Mouse (Mus musculus): ENCODE measurements around the gene Pfdn4.

Gene Pfdn4

DNA sequence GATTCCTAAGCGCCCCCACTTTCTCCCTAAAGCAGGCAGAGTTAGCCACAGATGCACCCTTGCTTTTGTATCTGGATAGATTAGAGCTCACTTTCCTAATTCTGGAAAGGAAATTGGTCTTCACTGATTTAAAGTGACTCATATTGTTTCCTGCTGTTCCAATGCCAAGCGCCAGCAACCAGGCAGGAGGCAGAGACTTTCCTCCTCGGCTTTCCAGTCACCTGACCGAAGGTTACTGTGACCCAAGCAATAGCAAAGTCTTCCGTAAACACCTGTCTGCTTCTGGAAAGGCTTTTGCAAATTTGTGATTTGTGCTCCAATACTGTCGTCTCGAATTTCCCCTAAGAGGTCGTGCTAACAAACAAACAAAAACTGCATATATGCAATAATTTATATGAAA is 1.8 kb downstream of the Pfdn4 start:
- in situ Hi-C loops (cut with MboI) = no loop called here

DNA sequence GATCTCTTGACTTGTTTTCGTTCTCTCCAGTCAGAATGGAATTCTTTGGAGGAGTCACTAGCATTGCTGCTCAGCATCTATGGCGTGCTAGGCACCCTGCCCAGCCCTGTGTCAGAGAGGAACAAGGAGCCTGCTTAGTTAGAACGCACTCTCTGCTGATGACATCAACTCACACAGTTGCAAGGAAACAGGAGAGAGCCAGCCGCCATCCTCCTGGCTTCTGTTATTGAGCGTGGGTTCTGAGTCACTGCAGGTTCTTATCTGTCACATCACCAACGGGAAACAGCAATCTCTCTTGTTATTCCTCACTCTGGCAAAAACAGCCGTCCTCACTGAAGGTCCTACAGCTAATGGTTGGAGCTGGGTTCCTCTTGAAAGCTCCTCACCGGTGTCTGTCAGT is 7.1 kb downstream of the Pfdn4 start:
- in situ Hi-C loops (cut with MboI) = no loop called here

DNA sequence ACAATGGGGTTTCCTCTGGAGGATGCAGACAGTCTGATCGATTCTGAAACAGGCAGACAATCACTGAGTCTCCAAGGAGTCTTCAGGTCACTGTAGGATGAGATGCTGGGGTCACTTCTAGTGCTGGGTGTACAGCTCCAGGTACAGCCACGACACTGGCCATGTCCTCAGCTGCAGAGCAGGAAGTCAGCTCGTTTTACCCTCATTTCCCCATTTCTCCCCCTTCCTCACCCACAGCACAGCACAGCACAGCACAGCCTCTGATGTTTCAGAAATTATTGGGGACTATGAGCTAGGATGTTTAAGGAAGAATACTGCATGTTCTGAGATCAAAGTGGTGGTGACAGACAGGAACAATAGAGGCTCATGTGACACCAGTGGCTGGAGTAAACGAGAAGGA is 7.8 kb downstream of the Pfdn4 start:
- in situ Hi-C loops (cut with MboI) = no loop called here

DNA sequence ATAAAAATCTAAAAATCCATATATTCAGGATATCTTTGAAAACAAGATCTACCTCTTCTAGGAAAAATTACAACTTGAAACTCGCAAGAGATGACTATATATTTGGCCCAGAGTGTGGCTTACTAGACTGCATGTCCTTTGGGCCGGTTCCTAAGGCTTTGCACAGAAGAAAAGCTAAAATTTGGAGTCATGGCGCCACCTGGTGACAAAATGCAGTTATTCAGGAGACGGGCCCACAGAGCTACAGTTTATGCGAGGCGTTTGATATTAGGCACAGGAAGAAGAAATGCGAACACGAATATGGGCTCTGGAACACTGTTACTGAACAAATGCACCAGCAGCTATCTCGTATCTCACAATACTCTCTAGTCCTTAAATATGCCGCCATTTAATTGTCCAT is 11.5 kb downstream of the Pfdn4 start:
- in situ Hi-C loops (cut with MboI) = no loop called here

DNA sequence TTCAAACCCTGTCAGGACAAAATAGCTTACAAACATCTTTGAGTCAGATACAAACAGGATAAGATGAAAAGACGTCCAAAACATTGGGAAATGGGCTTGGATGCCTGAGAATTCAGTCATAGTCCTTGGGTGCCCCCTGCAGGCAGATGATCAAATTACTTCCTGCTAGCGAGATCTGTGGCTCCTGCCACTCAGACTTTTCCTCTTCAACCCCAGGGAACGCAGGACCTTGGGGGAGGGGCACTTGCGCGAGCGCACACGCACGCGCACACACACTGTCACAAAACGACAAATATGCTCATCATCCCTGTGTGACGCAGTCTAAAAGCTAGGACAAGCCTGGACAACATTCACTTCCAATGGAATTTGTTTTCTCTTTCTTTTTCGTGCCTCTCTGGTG is 12.6 kb downstream of the Pfdn4 start:
- in situ Hi-C loops (cut with MboI) = no loop called here

DNA sequence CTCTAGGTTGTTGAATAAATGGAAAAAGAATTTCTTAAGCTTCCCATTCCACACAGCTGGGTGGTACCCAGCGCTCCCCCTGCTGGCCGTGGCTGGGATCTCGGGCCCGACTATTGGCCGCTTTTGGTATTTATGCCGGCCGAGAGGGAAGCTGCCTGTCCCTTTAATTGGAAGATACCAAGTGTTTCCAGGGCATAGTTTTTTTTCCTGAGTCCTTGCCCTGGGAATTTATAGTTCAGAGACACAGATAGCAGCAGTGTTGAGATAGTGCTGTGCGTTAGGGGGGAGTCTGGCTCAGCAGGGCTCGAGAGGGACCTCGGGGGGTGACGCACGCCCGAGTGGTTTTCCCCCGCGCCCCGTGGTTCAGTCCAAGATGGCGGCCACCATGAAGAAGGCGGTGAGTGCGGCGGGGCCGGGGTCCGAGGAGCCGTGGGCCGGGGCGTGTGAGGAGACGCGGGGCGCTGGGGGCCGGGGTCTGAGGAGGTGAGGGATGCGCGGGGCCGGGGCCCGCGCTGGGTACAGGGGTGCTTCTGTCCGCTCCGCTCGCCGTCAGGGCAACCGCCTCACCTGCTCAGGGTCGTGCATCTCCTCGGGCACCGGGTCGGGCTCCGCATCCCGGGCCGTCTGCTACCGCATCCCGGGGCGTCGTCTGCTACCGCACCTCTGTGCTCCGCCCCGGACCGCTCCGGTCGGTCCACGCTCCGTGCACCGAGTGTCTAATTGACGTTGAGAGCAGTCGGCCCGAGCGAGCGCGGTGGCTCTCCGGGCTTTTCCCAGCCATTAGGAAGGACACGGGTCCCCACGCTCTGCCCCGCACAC is 15.1 kb downstream of the Pfdn4 start:
- in situ Hi-C loops (cut with MboI) = no loop called here

DNA sequence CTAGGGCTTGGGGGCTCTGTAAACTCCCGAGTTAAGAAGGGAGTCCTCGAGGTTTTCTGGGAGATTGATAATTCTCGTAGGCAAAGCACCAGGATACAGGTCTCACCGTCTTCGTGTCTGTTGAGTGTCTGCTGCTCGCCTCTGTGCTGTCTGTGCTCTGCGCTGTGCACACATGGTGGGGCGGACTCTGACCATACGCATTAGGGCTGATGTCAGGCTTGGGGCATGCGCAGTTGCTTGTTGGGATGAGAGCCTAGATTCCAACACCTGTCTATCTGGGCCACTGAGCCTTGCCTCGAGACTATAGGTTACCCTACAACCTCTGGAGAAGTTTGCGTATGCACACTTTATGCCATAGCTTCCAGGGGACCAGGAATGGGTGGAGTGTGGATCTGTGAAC is 17.5 kb downstream of the Pfdn4 start:
- in situ Hi-C loops (cut with MboI) = no loop called here

DNA sequence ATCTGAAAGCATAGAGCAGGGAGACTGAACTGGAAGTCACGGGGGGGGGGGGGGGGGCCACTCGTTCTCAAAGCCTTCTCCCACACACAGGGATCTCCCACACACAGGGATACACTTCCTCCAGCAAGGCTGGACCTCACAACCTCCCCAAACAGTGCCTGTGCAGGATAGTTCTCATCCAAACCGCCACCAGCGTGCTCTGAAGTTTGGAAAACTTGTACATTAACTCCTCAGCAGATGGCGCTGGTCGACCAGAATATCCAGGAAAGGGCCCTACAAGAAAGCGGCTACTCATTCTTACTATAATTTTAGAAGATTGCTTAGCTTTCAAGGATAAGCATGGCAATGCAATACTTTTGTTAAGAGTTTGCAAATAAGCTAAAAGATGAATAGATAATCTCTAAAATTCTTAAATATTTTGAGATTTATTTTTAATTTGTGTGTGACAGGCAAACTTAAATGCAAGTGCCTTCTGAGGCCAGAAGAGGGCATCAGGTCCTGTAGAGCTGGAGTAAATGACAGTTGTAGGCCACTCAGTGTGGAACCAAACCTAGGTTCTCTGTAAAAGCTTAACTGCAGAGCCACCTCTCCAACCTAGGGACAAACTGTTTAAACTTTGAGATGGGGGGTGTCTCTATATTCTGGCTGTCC is 24.2 kb downstream of the Pfdn4 start:
- in situ Hi-C loops (cut with MboI) = no loop called here

DNA sequence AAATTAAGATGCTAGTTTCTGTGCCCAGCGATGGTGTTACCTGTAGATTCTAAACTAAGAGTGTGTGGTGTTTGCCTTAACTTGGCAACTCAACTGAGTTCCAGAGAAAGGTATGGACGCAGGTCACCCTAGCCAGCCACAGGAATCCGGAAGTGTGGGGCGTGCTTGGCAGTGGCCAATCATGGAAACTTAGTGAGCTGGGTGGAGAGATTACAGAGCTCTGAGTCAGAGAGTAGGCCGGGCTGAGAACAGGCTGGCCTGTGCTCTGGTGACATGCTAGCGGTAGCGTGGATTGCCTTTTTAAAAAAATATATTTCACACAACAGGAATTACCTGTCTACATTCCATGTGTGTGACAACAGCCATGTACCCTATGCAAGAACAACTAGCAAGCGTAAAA is 30.3 kb downstream of the Pfdn4 start:
- in situ Hi-C loops (cut with MboI) = no loop called here

DNA sequence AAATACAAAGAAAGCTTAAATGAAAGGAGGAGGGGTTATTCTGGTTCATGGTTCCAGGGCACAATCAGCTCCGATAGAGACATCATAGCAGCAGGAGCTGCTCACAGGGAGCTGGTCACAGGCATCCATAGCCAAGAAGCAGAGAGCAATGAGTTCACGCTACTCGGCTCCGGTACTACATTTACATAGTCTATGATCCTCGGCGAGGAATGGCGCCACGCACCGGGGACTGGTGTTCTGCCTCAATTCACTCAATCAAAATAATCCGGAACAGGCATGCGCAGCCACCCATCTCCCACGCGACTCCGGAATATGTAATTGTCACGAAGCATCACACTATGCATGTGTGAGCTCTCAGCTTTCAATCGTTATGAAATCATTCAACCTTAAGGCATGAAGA is 31.8 kb downstream of the Pfdn4 start:
- in situ Hi-C loops (cut with MboI) = no loop called here

DNA sequence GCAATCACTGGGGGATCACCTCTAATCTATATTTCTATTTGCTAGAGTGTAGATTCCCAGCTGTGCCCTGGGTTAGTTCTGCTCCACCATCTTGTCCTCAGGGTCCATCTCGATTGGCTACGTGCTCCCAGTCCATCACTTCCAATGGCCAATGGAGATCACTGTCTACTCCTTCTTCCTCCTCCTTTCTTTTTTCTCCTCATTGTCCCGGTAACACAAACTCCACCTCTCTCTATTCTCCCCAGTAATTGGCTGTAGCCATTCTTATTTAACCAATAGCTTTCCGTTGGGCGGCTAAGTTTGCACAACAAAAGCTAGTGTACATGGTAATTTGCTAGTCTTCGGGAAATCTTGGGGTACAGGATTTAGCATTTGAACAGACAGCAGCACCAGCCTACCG is 33.5 kb downstream of the Pfdn4 start:
- in situ Hi-C loops (cut with MboI) = no loop called here

DNA sequence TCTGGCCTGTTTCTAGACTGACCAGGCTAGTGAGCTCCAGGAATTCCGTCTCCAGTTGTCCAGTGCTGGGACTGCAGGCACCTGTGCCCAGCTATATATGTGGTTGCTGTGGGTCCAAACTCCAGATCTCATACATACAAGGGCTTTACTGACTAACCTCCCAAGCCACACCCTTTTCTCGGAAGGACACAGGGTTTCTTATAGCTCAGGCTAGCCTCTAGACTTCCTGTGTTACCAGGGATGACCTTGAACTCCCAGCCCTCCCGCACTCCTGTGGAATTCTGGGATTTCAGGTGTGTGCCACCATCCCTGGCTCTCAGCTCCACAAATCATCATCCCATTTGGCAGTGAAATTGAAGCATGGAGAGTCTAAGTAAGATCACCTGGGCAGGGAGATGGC is 34.0 kb downstream of the Pfdn4 start:
- in situ Hi-C loops (cut with MboI) = no loop called here

DNA sequence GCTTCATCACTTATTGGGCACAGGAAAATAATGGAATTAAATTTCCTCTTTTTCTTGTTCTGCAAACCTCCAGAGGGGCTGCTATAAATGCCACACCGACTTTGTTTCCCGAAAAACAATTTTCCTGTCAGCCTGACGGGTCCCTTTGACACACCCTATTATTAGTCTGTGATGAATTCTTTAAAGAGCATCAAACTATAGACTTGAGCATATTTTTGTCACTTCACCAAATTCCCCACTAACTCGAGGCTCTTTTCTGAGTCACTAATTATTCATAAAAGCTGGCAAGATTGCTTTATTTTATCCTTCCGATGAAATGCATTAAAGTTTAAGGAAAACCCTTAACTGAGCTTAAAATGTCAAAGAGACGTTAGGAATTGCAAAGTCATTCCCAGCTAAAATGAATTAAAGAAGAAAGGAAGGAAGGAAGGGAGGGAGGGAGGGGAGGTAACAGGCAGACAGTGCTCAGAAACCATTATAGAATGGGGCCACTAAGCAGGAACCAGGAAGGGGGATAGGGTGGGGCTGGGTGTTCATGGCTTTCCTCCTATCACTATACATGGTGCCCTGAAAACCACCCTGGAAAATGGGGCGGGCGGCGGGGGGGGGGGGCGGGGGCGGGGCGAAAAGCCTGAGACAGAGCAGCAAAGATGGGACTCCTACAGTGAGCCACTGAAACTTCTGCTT is 38.0 kb downstream of the Pfdn4 start:
- in situ Hi-C loops (cut with MboI) = no loop called here

DNA sequence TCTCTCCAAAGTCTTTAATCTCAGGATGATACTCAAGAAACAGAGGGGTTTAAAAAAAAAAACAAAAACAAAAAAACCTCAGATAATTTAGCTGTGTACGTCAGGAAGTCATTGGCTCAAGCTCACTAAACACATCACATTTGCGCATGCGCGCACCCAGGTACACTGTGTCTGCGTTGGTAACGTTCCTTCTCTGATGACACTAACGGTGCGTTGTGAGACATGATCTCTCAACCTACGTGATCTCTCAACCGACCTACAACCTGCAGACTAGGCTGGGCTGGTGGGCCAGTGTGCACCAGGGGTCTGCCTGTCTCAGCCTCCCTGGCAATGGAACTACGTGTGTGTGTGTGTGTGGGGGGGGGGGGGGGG is 38.6 kb downstream of the Pfdn4 start:
- in situ Hi-C loops (cut with MboI) = no loop called here

DNA sequence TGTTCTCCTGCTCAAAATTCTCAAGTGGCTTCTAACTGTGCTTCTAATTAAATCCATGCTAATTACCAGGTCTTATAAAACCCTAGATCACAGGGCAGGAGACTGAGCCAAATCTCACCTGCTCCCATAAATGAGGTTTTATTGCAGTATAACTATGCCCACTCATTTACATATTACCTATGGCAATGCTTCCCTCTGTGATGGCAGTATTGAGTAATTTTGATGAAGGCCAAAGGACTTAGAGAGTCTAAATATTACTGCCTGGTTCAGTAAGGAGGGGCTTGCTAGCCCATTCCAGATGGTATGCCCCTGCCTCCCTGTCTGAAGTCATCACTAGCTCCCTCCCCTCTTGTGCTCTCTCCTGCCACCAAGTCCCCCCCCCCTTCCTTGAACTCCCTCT is 39.6 kb downstream of the Pfdn4 start:
- in situ Hi-C loops (cut with MboI) = no loop called here

DNA sequence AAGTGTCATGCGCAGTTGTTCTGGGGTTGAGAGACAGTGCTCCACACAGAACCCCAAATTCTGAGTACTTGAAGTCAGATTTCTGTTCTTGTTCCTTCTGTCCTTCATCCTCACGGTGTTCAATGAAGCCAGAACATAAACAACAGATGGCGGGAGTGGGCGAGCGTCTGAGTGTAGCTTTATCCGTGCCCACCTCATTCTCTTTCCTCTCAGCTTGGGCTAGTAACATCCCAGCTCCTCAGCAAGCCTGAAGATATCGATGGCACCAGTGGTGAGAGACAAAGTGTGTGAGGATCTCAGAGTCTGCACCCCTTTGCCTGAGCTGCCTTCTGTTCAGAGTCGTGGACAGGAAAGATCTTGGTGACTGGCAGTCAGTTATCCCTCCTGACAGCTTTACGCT is 43.0 kb downstream of the Pfdn4 start:
- in situ Hi-C loops (cut with MboI) = no loop called here

DNA sequence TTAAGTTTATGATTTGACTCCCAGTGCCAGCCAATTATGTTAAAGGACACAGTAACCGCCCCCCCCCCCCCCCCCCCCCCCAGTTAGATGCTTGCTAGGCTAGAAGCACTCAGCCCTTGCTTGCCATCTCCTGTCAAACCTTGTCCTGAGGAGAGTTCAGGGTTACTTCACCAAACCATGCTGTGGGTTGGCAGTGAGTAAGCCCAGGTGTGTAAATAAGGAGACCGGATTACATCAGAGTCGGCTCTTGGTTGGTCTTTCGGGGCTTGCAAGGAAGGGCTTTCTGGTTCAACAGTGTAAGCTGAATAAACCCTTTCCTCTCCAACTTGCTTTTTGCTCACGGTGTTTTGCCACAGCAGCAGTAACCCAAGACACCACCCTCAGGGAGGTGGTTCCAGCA is 47.4 kb downstream of the Pfdn4 start:
- in situ Hi-C loops (cut with MboI) = no loop called here

DNA sequence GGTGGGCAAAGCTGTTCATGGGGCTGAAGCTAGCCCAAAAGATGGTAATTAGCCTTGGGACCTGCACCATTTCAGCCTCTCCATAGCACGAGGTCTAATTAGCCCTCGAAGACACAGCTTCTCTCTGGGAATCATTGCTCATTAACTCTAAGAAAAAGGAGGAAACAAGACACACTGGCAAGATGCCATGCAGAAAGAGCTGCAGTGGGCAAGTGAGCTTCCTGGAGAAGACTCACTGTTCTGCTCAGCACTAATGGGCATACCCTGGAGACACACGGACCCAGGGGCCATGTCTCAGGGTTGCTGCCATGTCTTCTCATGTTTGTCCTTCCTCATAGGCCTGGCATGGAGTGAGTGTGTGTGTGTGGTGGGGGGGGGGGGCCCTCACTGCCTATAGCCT is 47.9 kb downstream of the Pfdn4 start:
- in situ Hi-C loops (cut with MboI) = no loop called here

DNA sequence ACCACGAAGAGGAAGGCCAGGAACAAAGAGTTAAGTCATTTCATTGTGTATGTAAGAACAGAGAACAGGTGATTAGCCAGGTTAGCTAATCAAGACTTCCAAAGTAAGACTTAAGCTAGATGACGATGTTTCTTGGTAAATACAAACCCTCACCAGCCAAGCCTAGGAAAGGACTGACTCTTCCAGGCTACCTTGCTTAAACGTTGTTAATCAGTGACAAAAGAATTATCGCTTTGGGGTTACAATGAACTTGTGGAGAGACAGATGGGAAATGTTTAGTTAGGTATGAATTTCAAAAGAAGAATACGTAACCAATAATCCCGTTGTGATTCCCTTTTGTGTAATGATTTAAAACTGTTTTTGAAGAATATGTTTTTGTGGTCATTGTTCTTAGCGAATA is 48.7 kb downstream of the Pfdn4 start:
- in situ Hi-C loops (cut with MboI) = no loop called here

DNA sequence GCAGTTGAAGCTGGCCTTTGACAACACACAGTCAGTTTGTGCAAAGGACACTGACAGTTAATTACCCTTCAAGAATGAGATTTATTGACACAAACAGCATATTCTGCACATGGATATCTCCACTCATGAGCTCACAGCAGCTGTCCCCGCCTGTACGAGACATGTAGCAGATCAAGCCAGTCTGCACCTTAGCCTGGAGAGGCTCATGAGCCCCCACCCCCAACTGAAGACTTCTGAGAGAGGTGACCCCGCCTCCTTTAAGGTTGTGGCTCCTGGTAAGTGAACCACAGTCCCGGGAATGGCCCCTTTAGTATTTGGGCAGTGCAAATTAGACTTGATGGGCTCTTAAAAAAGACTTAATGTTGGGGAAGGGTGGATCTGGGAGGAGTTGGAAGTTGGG is 49.5 kb downstream of the Pfdn4 start:
- in situ Hi-C loops (cut with MboI) = no loop called here

DNA sequence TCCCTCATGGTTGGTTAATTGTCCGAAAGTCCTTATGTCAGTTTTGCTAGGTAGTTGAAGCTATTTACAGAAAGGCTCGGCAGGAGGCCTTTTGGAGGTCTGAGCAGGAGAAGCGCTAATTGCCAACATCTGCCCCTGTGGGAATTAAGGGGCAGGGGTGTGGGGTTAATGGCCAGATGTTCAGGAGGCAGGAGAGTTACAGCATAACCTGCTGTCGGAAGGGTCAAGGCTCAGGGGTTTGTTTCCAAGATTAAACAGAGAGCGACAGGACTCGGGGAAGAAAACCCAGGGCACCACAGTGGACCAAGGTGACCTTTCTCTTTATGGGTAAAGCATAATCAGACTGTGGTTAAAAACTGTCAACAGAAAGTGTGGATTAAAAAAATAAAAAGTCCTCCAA is 51.3 kb downstream of the Pfdn4 start:
- in situ Hi-C loops (cut with MboI) = no loop called here

DNA sequence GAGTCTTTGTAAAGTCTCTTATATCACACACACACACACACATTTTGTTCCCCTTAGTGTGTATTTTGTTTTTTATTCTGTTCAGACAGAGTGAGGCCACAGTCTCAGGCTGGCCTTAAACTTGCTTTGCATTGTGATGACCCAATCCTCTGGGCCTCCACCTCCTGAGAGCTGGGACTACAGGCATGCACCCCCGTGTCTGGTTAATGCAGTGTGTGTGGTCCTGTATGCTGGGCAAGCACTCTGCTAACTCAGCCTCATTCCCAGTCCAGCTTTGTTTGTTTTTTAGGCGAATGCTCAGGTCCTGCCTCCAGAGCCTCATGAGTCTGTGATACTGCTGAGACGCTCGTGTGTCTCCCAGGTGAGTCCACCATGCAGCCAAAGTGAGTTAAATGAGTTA is 51.8 kb downstream of the Pfdn4 start:
- in situ Hi-C loops (cut with MboI) = no loop called here

DNA sequence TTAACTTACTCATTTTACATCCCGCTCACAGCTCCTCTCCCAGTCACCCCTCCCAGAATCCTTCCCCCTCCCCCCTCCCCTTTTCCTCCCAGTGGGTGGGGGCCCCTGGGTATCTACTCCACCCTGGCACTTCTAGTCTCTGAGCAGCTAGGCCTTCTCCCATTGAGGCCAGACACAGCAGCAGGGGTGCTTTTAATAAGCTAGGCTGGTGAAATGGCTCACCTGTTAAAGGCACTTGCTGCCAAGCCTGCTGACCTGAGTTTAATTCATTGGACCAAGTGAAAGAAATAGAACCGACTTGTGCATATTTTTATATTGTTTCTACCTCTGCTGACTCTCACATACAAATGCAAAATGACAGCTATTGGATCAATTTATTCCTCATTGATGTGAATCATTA is 52.9 kb downstream of the Pfdn4 start:
- in situ Hi-C loops (cut with MboI) = no loop called here

All from mature B cell (primary cell).